Mouse (Mus musculus) lung, postnatal 36 days (tissue): ENCODE measurements at regions not wholly inside any gene's neighbourhood (a gene's known extent, or its start where the extent isn't known, plus 50 kb on each side); places are given as distances from the start of the nearest gene placed in this dataset.

Experiments used
- DNase-seq: peaks from one replicate; pipeline ENCODE4 v3.0.0; 2022; ENCODE audit warnings: mixed read lengths

- no peak for DNase-seq
Measured at GRCm38 (mm10) chr4:89000855-89001254, 120.9 kb upstream of the Ifne start.

DNA sequence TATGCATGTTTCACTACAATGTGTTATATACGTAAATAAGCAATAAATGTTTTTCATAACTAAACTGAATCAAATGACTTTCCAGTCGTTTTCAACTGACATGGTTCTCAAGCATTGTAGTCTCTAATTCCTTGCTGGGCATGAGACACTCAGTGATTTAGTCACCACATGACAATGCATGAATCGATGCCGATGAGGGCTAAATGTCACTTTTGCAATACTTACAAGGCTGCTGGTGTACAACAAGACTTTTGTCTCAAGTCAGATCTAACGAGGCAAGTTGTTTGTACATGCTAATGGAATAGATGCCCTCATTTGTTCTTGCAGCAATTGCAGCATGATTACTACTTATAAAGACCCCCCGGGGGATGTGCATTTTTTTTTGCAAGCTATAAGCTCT is 120.2 kb upstream of the Ifne start:
- no peak for DNase-seq

- no peak for DNase-seq
Measured at GRCm38 (mm10) chr4:88998286-88998685, 118.3 kb upstream of the Ifne start.

DNA sequence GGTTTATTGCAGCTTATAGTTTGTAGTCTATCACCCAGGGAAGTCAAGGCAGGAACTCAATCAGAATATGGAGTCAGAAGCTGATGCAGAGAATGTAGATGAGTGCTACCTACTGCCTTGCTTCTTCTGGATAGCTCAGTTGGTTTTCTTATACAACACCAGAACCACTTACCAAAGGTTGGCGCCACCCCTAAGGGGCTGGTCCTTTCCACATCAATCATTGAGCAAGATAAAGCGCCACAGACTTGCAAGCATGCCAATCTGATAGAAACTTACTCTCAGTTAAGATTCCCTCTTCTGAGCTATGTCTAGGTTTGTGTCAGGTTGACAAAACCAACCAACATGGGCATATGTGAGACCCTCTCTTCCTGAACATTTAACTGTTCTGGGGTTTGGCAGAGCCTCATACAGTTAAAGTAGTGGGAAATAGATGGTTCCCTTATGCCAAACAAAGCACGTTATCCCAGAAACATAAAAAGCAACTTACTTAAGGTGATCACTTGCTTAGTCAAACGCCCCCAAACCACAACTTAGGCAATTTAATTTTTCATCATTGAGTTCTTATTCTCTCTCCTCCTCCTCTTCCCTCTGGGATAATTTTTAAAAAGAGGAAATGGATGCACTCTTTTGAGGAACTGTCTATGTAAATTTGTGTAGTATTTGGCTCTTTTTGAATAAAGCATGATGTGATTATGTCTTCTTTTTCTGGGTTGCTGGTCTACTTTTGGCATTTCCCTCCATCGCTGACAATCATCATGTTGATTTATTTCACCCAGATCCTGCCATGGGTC is 115.3 kb upstream of the Ifne start:
- DNase-seq, result no peak

DNA sequence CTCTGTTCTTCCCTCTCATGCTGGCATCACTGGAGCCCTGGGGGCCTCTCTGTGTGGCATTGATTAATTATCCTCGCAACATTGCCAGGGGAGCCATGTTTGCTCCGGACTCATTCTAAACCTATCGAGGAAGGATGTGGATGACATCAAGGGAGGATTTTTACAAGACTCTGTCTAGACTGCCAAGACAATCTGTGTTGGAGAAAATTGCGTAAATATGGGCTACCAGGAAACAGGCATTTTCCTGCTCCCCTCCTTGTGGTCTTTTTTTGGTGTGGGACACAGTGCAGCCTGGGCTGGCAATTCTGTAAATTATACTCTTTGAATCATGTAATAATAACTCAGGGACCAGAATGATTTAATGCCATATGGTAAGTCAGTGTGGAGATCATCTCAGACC is 114.5 kb upstream of the Ifne start:
- no peak for DNase-seq

DNA sequence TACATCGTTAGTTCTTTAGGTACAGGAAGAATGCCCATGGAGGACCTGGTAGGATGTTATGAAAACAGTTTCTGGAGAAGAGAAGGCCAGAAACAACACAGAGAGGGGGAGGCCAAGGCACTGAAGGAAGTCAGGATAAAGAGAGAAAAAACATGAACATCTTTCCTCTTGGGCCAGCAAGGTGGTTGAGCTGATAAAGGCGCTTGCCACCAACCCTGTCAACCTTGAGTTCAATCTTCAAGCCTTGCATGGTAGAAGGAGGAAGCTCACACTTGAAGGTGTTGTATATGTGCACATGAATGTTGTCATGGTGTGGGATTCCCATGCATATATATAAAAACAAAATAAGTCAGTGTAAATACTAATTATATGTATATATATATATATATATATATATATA is 112.5 kb upstream of the Ifne start:
- no peak for DNase-seq

- no peak for DNase-seq
Measured at GRCm38 (mm10) chr4:88988363-88988762, 108.4 kb upstream of the Ifne start.

DNA sequence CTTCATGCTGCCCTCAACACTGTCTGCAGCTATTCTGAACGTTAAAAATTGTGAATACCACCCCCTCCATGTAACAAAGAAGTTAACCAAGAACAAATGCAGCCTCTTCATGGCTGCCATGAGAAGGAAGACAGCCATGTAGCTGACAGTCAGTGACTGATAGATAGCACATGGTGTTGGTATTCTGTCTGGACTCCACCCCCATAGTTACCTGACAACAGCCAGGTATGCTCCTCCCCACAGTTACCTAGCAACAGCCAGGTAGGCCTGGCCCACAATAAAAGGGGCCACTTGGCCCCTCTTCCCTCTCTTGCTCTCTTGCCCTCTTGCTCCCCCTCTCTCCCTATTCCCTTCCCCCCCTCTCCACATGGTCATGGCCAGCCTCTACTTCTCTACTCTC is 107.1 kb upstream of the Ifne start:
- no peak for DNase-seq

- no peak for DNase-seq
Measured at GRCm38 (mm10) chr4:88982457-88982856, 102.5 kb upstream of the Ifne start.

DNA sequence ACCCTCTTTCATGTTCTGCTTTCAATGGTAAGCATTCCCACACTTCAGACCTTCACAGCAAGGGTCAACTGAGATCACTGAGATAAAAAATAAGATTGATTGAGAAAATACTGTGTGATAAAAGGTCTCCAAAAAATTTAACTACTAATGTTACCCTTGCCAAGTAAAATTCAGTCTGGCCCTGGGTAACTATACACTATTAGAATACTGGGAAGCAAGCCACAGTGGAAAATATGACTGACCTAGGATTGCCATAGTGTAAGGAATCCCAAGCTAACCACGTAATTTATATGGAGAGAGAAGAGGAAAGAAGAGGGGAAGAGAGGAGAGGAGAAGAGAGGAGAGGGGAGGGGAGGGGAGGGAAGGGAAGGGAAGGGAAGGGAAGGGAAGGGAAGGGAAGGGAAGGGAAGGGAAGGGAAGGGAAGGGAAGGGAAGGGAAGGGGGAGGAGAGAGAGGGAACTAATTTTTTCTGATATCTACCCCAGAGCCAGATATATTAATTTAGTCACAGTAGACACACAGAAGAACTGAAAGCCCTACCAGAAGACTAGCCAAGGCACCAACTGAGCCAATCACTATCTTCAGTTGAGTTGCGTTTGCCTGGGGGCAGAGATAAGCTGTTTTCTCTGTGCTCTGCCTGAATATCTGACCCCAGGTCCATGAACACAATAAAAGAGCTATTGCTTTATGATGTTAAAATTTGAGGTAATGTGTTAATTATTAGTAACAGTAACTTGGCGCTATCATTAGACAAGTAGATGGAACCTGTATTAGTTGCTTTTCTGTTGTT is 97.3 kb upstream of the Ifne start:
- DNase-seq, result no peak

DNA sequence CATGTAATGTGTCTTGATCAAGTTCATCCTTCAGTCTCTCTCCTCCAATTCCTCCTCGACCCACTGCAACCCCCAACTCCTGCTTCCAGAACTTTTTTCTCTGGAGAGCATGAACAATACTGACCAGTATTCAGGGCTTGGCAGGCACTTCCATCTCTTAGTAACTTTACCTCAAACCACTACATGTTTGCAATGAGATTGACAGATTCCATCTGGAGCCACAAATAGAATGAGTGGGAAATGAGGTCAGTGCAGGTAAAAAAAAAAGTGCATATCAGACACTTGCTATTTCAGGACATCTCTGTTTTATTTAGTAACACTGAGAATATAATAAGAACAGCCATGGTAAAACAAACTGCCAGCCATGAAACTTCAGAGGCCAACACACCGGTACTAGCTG is 94.5 kb upstream of the Ifne start:
- no peak for DNase-seq

DNA sequence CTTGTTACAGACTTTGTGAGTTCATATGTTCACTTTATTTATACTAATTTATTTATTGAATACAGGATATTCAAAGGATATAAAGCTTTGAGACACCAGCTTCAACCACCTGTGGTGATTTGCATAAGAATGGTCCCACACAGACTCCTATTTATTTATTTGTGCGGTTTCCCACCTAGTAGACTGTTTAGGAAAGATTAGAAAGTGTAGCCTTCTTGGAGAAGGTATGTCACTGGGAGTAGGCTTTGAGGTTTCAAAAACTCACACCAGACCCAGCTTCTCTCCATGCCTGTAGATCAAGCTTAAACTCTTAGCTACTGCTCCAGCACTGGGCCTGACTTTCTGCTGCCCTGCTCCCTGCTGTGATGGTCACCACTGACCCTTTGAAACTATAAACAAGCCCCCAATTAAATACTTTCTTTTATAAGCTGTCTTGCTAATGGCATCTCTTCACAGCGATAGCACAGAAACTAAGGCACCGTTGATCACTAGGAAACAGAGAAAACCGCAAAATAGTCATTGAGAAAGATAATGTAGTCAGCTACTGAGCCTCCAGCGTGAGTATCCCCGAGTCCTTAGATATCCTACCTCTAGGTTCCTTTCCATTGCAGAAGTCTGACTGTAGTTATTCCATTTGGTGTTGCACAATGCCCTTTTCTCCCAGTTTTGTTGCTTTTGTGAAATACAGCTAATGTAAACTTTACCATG is 89.3 kb upstream of the Ifne start:
- DNase-seq, result no peak

- no peak for DNase-seq
Measured at GRCm38 (mm10) chr4:88959621-88960020, 79.6 kb upstream of the Ifne start.

- no peak for DNase-seq
Measured at GRCm38 (mm10) chr4:88956605-88957004, 76.6 kb upstream of the Ifne start.

GRCm38 (mm10) chr4:88956151-88956550 is 76.2 kb upstream of the Ifne start:
- DNase-seq, result peak; percentile 28

GRCm38 (mm10) chr4:88955571-88955970 is 75.6 kb upstream of the Ifne start:
- peak; percentile 42 for DNase-seq

- no peak for DNase-seq
Measured at GRCm38 (mm10) chr4:88954045-88954444, 74.0 kb upstream of the Ifne start.

DNA sequence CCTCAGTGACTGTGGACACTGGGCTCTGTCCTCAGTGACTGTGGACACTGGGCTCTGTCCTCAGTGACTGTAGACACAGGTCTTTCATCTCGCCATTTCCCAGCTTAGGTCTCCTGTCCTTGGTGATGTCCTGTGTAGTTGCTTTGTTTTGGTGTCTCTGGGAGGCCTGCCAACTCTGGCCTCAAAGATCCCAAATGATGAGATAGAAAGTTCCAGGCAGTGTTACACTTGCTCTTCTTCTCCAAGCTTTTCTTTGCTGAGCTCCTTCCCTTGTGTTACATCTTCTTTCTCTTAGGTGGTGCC is 71.0 kb upstream of the Ifne start:
- no peak for DNase-seq

DNA sequence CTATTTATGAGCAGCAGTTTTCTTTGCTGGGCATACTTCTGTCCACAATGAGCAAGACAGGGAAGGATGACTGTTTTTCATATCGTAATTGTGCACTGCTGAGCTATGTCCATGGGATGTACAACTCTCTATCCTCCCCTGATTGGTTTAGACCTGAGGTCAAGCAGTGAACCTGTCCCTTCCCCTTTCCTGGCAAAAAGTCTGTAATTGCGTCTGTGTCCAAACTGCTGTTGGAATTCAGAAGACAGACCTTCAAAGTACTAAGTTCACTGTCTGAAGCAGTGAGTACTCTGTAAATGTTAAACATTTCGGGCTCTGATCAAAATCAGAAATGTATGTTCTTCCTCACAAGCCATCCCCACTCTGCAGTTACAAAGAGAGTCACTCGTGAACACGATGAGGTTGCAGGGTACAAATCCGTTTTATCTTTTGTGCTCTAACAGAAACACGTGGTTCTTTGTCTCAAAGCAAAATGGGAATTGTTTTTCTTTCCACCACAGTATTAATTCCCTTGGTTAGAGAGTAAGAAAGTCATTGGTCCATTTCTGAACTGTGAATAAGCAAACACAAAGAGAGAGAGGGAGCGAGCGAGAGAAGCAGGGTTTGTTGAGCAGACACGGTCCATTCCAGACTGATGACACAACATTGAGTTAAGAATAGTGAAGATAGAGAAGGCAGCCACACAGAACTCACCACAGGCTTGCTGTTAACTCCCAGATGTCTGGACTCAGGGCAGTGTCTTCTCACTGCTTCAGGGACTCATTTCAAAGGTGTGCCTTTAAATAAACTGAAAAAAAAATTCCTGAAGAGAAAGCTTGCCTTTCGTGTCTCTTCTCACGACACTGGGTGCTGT is 70.4 kb upstream of the Ifne start:
- no peak for DNase-seq

GRCm38 (mm10) chr4:88948027-88948859 is 68.2 kb upstream of the Ifne start:
- DNase-seq, result no peak

DNA sequence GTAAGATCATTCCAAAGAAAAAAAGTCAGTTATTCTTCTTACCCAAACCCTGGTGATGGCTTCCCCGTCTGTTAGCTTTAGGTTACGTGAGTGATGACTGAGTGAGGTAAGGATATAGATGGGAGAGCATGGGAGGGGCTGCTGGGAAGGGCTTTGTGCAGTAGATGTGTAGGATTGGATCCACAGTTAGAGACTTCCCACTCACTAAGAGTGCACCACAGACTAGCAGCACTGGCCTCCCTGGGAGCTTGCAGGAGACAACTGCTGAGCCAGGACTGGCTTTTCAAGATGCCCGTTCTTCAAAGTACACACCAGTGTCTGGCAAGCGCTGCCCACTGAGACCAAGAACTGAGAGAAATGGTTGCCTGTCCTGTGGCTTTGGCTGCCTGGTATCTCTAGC is 62.0 kb upstream of the Ifne start:
- no peak for DNase-seq

GRCm38 (mm10) chr4:88940670-88941069 is 60.7 kb upstream of the Ifne start:
- no peak for DNase-seq
